Mouse (Mus musculus) embryonic facial prominence, embryonic 12.5 days (tissue): ENCODE measurements around the gene Gltp. TPM values are rescaled to one million over a fixed set of nuclear protein-coding genes. Genes with fewer than 3 reads are reported as not detected.
A peak's percentile ranks its signal among the peaks of the same experiment; 100 is the strongest.

Source experiments
- ATAC-seq: fragments of 200-750 bp; cut with Nextera tagmentation; 2 replicates; pipeline ENCODE4 v1.8.0; 2017; ENCODE audit not compliant: insufficient number of reproducible peaks, insufficient read depth, low FRiP score, low TSS enrichment
- H3K27ac ChIP-seq: fragments of 300-500 bp; sonication (generic); 2 replicates; pipeline ENCODE4 v1.5.1; 2016; ENCODE audit warnings: mild to moderate bottlenecking
- H3K27me3 ChIP-seq: fragments of 300-500 bp; sonication (generic); 2 replicates; pipeline ENCODE4 v1.6.1; 2016; ENCODE audit warnings: mild to moderate bottlenecking, moderate library complexity
- H3K36me3 ChIP-seq: fragments of 300-500 bp; sonication (generic); 2 replicates; pipeline ENCODE4 v1.6.1; 2016; ENCODE audit warnings: mild to moderate bottlenecking
- H3K4me1 ChIP-seq: fragments of 300-500 bp; sonication (generic); 2 replicates; pipeline ENCODE4 v1.6.1; 2016
- H3K4me2 ChIP-seq: fragments of 300-500 bp; sonication (generic); replicated peaks from 2 replicates; pipeline ENCODE4 v1.6.1; 2016; ENCODE audit warnings: mild to moderate bottlenecking, moderate library complexity
- H3K4me3 ChIP-seq: fragments of 300-500 bp; sonication (generic); 2 replicates; pipeline ENCODE4 v1.5.1; 2016; ENCODE audit warnings: mild to moderate bottlenecking
- H3K9ac ChIP-seq: fragments of 300-500 bp; sonication (generic); 2 replicates; pipeline ENCODE4 v1.6.1; 2016; ENCODE audit warnings: mild to moderate bottlenecking, moderate library complexity
- H3K9me3 ChIP-seq: fragments of 300-500 bp; sonication (generic); 2 replicates; pipeline ENCODE4 v1.6.1; 2016; ENCODE audit warnings: mild to moderate bottlenecking, moderate library complexity
- WGBS: fragments of 180-500 bp; shearing (Covaris S2); methylation state at CpG from one replicate; pipeline ENCODE4 v1.1.7; 2016; 5-methylcytosine and 5-hydroxymethylcytosine counted together
- polyA plus RNA-seq: library from polyadenylated mRNA; unstranded; fragments of >200 nt; fragmentation: Nextera tagmentation; extraction: Ambion mirVana; gene quantifications from 2 replicates; pipeline ENCODE4 v1.2.1, GENCODE M21; 2016

Gltp gene
- 63.0 and 64.5 TPM in 2 replicates for polyA plus RNA-seq

GRCm38 (mm10) chr5:114690633-114691567, at the start of gene Gltp:
Gltp (minus strand) TSS chr5:114690984.
- Histone ChIP-seq H3K4me1 (peaks cover 24% of the 10 kb centered on the region), H3K27me3 (no peaks in the 10 kb centered on the region), H3K9ac (peak within 1 kb of the TSS; percentile 87), H3K4me2 (peak within 1 kb of the TSS; percentile 91), H3K27ac (0 out of 2 replicates have a peak within 1 kb of the TSS, but pooled peaks have one; percentile 30), H3K9me3 (no peaks in the 10 kb centered on the region), H3K36me3 (no peaks in the 10 kb centered on the region), H3K4me3 (peak within 1 kb of the TSS; percentile 74)
- peak; percentile 88 for ATAC-seq
- WGBS = 4% methylated on average over 75 of the region's 75 CpGs

DNA sequence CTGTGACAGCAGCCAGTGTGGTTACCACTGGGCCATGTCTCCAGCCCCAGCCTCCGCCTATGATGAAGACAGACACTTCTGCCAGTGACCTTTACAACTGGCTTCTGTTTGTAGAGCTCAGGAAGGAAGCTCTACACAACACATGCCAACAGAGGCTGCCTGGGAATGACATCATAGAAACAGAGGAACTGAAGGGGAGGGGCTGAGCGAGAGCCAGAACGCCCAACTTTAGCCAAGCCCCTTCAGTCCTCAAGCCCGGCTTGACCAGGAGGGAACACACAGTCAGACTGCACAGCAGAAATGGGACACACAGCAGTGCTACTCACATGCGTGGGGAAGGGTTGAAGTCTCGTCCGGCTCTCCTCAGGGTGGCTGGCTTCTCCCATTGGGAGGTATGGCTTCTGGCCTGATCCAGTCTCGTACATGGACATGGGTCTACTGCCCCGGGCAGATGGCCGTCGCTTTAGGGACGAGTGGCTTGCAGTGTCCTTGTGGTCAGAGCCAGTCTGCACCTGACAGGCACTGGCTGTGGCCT, 48.0 kb upstream of the Gltp start:
- no peaks in the 10 kb centered on the region for H3K27me3 ChIP-seq
- WGBS = 77% methylated on average over 12 of the region's 12 CpGs
- ATAC-seq = no peak
- H3K9me3 ChIP-seq = no peaks in the 10 kb centered on the region
- no peak overlapping the region for H3K9ac ChIP-seq
- H3K4me1 ChIP-seq = peaks cover 6% of the 10 kb centered on the region; the same call in 1 of the 2 replicates
- peaks cover 85% of the 10 kb centered on the region for H3K36me3 ChIP-seq
- H3K27ac ChIP-seq = peak overlapping the region; percentile 1; the same call in 1 of the 2 replicates
- H3K4me2 ChIP-seq = no peak overlapping the region
- H3K4me3 ChIP-seq = no peak overlapping the region

DNA sequence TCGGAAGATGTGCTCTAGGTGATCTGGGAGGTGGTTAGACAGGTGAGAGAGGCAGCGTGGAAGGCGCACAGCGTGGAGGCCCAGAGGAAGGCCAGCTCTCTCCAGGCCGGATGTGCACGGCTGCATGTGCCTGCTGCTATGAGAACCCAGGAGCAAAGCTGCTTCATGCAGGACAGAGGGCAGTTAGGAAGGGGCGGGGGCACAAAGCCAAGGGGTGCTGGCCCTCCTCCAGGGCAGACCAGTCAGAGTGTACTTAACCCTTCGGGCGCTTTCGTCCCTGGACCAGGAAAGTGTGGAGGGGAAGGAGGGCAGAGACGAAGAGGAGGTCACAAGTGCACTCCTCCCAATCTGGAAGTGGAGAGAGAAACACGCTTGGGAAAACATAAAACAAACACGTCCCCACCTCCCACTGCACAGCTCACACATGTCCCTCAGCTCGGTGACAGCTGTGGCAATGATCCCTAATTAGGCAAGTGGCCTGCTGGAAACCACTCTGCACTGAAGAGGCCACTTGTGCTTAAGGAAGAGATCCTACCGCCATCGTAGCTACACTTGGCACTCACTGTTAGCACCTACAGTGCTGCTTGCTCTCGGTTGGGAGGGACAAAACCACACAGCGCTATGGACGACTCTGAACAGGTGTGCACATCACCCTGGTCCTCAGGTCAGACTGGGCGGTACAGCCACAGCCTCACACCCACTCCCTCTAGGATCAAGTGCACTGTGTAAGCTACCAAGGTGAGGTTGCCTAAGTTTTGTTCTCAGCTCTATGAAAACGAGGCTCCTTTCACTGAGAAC, 46.5 kb upstream of the Gltp start:
- ATAC-seq = no peak
- H3K4me1 ChIP-seq = peaks cover 6% of the 10 kb centered on the region; the same call in 1 of the 2 replicates
- no peak overlapping the region for H3K4me3 ChIP-seq
- no peaks in the 10 kb centered on the region for H3K9me3 ChIP-seq
- H3K4me2 ChIP-seq = no peak overlapping the region
- H3K9ac ChIP-seq = no peak overlapping the region
- H3K27me3 ChIP-seq = no peaks in the 10 kb centered on the region
- H3K27ac ChIP-seq = no peak overlapping the region
- 82% methylated on average over 21 of the region's 21 CpGs for WGBS
- peaks cover 82% of the 10 kb centered on the region for H3K36me3 ChIP-seq

GRCm38 (mm10) chr5:114733606-114734005, 42.8 kb upstream of the Gltp start:
- no peak for ATAC-seq

GRCm38 (mm10) chr5:114731969-114732368, 41.2 kb upstream of the Gltp start:
- peaks cover 80% of the 10 kb centered on the region for H3K36me3 ChIP-seq
- 83% methylated on average over 15 of the region's 15 CpGs for WGBS

More at GRCm38 (mm10) chr5:114733606-114734005, 42.8 kb upstream of the Gltp start:
- 90% methylated on average over 15 of the region's 15 CpGs for WGBS
- Histone ChIP-seq H3K4me2 (no peak overlapping the region), H3K9ac (no peak overlapping the region), H3K4me1 (no peaks in the 10 kb centered on the region; the same call in 1 of the 2 replicates), H3K36me3 (peaks cover 88% of the 10 kb centered on the region), H3K27me3 (no peaks in the 10 kb centered on the region), H3K4me3 (no peak overlapping the region), H3K27ac (no peak overlapping the region), H3K9me3 (no peaks in the 10 kb centered on the region)

DNA sequence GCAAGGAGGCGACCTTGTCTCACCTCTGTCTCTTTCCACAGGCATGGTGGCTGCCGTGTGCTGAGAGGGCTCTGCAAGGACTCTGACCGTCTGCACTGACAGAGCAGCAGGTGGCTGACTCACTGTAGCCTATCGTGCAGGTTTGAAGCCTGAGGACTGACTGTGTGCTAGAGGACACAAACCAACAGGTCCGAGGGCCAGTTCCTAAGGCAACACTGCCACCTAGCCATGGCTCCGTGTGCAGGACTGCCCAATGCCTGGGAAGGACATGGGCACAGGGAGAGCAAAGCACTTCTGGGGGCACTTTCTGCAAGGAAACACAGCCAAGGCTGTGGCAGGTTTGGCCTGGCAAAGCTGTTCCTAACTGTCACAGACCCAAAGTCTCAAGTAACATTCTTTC, 40.7 kb upstream of the Gltp start:
- H3K9ac ChIP-seq = no peak overlapping the region
- H3K36me3 ChIP-seq = peaks cover 75% of the 10 kb centered on the region
- H3K4me2 ChIP-seq = no peak overlapping the region
- H3K4me1 ChIP-seq = no peaks in the 10 kb centered on the region; the same call in 1 of the 2 replicates
- no peak overlapping the region for H3K27ac ChIP-seq
- WGBS = 65% methylated on average over 6 of the region's 6 CpGs
- no peak overlapping the region for H3K4me3 ChIP-seq
- no peaks in the 10 kb centered on the region for H3K27me3 ChIP-seq
- H3K9me3 ChIP-seq = no peaks in the 10 kb centered on the region
- ATAC-seq = no peak

More at GRCm38 (mm10) chr5:114731969-114732368, 41.2 kb upstream of the Gltp start:
- Histone ChIP-seq H3K27me3 (no peaks in the 10 kb centered on the region), H3K4me2 (no peak overlapping the region), H3K9me3 (no peaks in the 10 kb centered on the region), H3K9ac (no peak overlapping the region), H3K27ac (no peak overlapping the region), H3K4me3 (no peak overlapping the region), H3K4me1 (no peaks in the 10 kb centered on the region; the same call in 1 of the 2 replicates)
- no peak for ATAC-seq

DNA sequence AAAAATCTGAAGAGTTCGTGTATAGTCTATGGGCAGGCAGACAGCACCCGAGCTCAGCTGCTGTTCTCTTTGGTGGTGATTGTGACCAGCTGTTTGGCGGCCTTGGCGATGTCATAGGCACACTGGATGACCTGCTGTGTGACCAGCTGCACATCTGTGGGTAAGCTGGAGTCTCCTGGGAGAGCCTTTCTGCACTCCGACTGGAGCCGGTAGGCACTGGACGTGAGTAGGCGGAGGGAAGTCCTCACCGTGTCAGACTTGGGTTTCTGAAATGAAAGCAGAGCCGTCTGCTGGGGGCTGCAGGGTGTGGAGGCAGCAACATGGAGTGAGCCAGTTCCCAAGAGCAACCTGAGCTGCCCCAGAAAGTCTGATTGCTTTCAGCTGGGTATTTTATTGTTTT, 39.3 kb upstream of the Gltp start:
- Histone ChIP-seq H3K27ac (0 out of 2 replicates have a peak overlapping the region, but pooled peaks have one; percentile 51), H3K27me3 (no peaks in the 10 kb centered on the region), H3K9me3 (no peaks in the 10 kb centered on the region), H3K4me3 (no peak overlapping the region), H3K4me1 (no peaks in the 10 kb centered on the region; the same call in 1 of the 2 replicates), H3K9ac (no peak overlapping the region), H3K36me3 (peaks cover 73% of the 10 kb centered on the region), H3K4me2 (no peak overlapping the region)
- ATAC-seq = peak; percentile 49
- 35% methylated on average over 10 of the region's 10 CpGs for WGBS

- no peak for ATAC-seq
- H3K4me3 ChIP-seq = no peak overlapping the region
- H3K4me2 ChIP-seq = no peak overlapping the region
- no peak overlapping the region for H3K9ac ChIP-seq
- no peaks in the 10 kb centered on the region for H3K27me3 ChIP-seq
- no peaks in the 10 kb centered on the region; the same call in 1 of the 2 replicates for H3K4me1 ChIP-seq
- no peak overlapping the region for H3K27ac ChIP-seq
- H3K36me3 ChIP-seq = peaks cover 70% of the 10 kb centered on the region
- H3K9me3 ChIP-seq = 0 out of 2 replicates have a peak, but pooled peaks cover 5% of the 10 kb centered on the region
- 83% methylated on average over 10 of the region's 10 CpGs for WGBS
These were observed 37.4 kb upstream of the Gltp start for GRCm38 (mm10) chr5:114728160-114728559.

DNA sequence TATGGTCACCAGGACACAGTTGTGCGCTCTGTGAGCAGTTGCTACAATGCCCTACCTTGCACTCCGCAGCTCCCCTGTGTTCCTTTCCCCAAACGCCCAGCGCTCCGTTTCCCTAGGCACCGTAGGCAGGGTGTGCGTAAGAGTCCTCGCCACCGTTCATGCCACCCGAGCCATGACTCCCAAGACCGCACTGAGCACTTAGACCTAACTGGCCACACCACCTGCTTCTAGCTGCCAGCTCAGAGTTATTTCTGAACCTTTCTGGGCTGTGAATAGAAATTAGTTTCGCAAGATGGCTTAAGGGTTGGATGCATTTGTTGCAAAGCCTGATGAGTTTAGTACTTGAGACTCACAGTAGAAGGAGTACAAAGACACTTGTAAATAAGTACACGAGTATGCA, 32.1 kb upstream of the Gltp start:
- Histone ChIP-seq H3K36me3 (peaks cover 78% of the 10 kb centered on the region), H3K27ac (0 out of 2 replicates have a peak overlapping the region, but pooled peaks have one; percentile 1)
- 93% methylated on average over 13 of the region's 13 CpGs for WGBS

GRCm38 (mm10) chr5:114721969-114722368, 31.2 kb upstream of the Gltp start:
- no peak for ATAC-seq
- H3K4me3 ChIP-seq = no peak overlapping the region
- H3K27ac ChIP-seq = no peak overlapping the region
- 0 out of 2 replicates have a peak, but pooled peaks cover 5% of the 10 kb centered on the region for H3K9me3 ChIP-seq
- no peaks in the 10 kb centered on the region for H3K4me1 ChIP-seq
- H3K36me3 ChIP-seq = peaks cover 86% of the 10 kb centered on the region
- H3K9ac ChIP-seq = no peak overlapping the region
- no peaks in the 10 kb centered on the region for H3K27me3 ChIP-seq
- no peak overlapping the region for H3K4me2 ChIP-seq
- WGBS = 94% methylated on average over 10 of the region's 10 CpGs

More for the DNA sequence above, 32.1 kb upstream of the Gltp start:
- H3K4me1 ChIP-seq = no peaks in the 10 kb centered on the region
- H3K4me2 ChIP-seq = no peak overlapping the region
- 0 out of 2 replicates have a peak, but pooled peaks cover 5% of the 10 kb centered on the region for H3K9me3 ChIP-seq
- no peak overlapping the region for H3K9ac ChIP-seq
- ATAC-seq = no peak
- no peaks in the 10 kb centered on the region for H3K27me3 ChIP-seq
- H3K4me3 ChIP-seq = no peak overlapping the region

DNA sequence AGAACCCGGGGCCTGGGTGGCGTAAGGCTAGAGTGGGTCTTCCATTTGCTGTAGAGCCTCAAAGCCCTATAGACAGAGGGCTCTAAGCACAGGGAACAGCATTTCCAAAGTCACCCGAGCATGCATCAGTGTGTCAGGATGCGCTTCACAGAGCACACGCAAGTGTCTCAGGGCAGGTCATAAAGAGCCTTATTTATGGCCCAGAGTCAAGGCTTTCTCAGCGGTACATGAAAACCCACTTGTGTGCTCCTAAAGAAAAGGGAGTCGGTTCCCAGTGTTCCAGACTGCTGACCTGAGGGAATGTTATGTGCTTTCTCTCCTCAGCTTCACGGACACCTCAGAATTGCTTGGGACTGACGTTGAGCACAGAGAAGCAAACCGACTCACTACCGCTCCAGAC, 30.0 kb upstream of the Gltp start:
- no peak overlapping the region for H3K9ac ChIP-seq
- 92% methylated on average over 11 of the region's 11 CpGs for WGBS
- H3K9me3 ChIP-seq = 0 out of 2 replicates have a peak, but pooled peaks cover 5% of the 10 kb centered on the region
- H3K27me3 ChIP-seq = no peaks in the 10 kb centered on the region
- H3K27ac ChIP-seq = no peak overlapping the region
- H3K4me2 ChIP-seq = no peak overlapping the region
- no peaks in the 10 kb centered on the region for H3K4me1 ChIP-seq
- H3K36me3 ChIP-seq = peaks cover 91% of the 10 kb centered on the region
- H3K4me3 ChIP-seq = no peak overlapping the region
- ATAC-seq = no peak
